Mouse (Mus musculus): ENCODE data around the gene 4930451I11Rik. TPM values are rescaled to one million over a fixed set of nuclear protein-coding genes. Genes with fewer than 3 reads are reported as not detected.

The 4930451I11Rik gene
- total RNA-seq, 1 experiment: not detected

- Histone ChIP-seq H3K4me3 (ENCODE audit: insufficient read depth in 1 of 2, low read depth in 1 of 2, low read length in 2 of 2, poor library complexity in 1 of 2, severe bottlenecking in 1 of 2) (no peak overlapping the region), H3K36me3 (ENCODE audit: control insufficient read depth, insufficient read depth, low read length, poor library complexity, severe bottlenecking) (no peaks in the 10 kb centered on the region), H3K4me1 (ENCODE audit: control insufficient read depth in 2 of 2, insufficient read depth in 2 of 2, low read length in 2 of 2, poor library complexity in 1 of 2) (peaks cover 7 to 17% of the 10 kb centered on the region in 2 experiments; a peak in 3 of 4 replicates), H3K9me3 (ENCODE audit: control insufficient read depth, insufficient read depth, low read depth, low read length) (no peaks in the 10 kb centered on the region), H3K27ac (ENCODE audit: insufficient read depth, low read depth, low read length, poor library complexity, severe bottlenecking) (no peak overlapping the region), H3K9ac (ENCODE audit: insufficient read depth, low read depth, low read length, poor library complexity, severe bottlenecking) (no peak overlapping the region)
- TF ChIP-seq CHD2 (IDR thresholded peaks at IDR 0.05; ENCODE audit: low read depth, low read length) (no peak), MAFK (IDR thresholded peaks at IDR 0.05; ENCODE audit: insufficient read depth, low read depth, low read length) (no peak), ZNF384 (IDR thresholded peaks at IDR 0.05; ENCODE audit: low read depth, low read length) (no peak)
- in situ Hi-C loops (cut with MboI; ENCODE audit: low sequenced_read_pairs in 2 of 2, unreplicated experiment in 2 of 2): no loop called here
- no peak for DNase-seq (ENCODE audit: low read depth, low spot score)
These were observed 13.8 kb downstream of the 4930451I11Rik start for GRCm38 (mm10) chr7:126817595-126817994.

DNA sequence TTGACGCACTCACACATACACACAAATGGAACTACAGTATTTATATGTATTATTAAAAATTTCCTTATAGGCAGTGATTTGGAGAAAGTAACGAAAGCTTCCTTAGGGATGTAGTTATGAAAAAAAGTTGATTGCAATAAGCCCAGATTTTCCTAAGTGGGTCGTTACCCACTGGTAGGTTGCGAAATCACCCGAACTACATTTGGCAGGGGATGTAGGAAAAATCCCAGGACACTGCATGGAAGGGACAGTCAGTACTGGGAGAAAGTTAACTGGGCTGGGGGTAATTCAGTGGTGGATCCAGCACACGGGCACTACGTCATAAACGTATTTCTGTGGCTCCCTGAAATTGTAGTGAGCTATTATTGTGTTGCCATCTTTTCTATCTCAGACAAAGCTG lies 14.9 kb downstream of the 4930451I11Rik start:
- Histone ChIP-seq H3K27ac (ENCODE audit: insufficient read depth, low read depth, low read length, poor library complexity, severe bottlenecking) (no peak overlapping the region), H3K9me3 (ENCODE audit: control insufficient read depth, insufficient read depth, low read depth, low read length) (no peaks in the 10 kb centered on the region), H3K9ac (ENCODE audit: insufficient read depth, low read depth, low read length, poor library complexity, severe bottlenecking) (no peak overlapping the region), H3K4me1 (ENCODE audit: control insufficient read depth in 2 of 2, insufficient read depth in 2 of 2, low read length in 2 of 2, poor library complexity in 1 of 2) (peaks cover 5 to 16% of the 10 kb centered on the region in 2 experiments; a peak in 3 of 4 replicates), H3K36me3 (ENCODE audit: control insufficient read depth, insufficient read depth, low read length, poor library complexity, severe bottlenecking) (no peaks in the 10 kb centered on the region), H3K4me3 (ENCODE audit: insufficient read depth in 1 of 2, low read depth in 1 of 2, low read length in 2 of 2, poor library complexity in 1 of 2, severe bottlenecking in 1 of 2) (no peak overlapping the region)
- no peak for DNase-seq (ENCODE audit: low read depth, low spot score)
- no peak for TF ChIP-seq MAFK (IDR thresholded peaks at IDR 0.05; ENCODE audit: insufficient read depth, low read depth, low read length)
- no peak for TF ChIP-seq ZC3H11A (IDR thresholded peaks at IDR 0.05; ENCODE audit: borderline replicate concordance, low read depth, low read length)
- TF ChIP-seq CHD2 (IDR thresholded peaks at IDR 0.05; ENCODE audit: low read depth, low read length): no peak
- TF ChIP-seq HCFC1 (IDR thresholded peaks at IDR 0.05; ENCODE audit: borderline replicate concordance, insufficient read depth, low read length): no peak
- no peak for TF ChIP-seq ZNF384 (IDR thresholded peaks at IDR 0.05; ENCODE audit: low read depth, low read length)
- in situ Hi-C loops (cut with MboI; ENCODE audit: low sequenced_read_pairs in 2 of 2, unreplicated experiment in 2 of 2): no loop called here

DNA sequence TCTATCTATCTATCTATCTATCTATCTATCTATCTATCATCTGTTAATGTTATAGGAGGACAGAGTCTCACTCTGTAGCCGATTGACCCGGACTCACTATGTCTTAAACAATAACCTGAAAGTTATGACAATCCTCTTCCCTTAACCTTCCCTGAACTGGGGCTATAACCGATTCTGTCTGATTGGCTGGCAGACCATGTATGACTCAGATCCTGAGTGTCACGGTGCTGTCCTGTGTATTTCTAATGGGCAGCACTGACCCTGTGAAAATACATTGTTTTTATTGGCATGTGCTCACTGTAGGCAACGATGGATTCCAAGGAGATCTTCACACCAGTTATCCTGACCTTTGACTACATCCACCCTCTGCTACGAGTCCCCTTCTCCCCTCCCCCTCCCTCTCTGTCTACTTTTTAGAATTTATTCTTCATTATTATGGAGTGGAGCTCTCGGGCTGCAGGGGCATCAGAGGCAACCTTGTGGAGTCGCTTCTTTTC lies 15.7 kb downstream of the 4930451I11Rik start:
- DNase-seq (ENCODE audit: low read depth, low spot score): no peak
- Histone ChIP-seq H3K9ac (ENCODE audit: insufficient read depth, low read depth, low read length, poor library complexity, severe bottlenecking) (no peak overlapping the region), H3K27ac (ENCODE audit: insufficient read depth, low read depth, low read length, poor library complexity, severe bottlenecking) (no peak overlapping the region), H3K4me1 (ENCODE audit: control insufficient read depth in 2 of 2, insufficient read depth in 2 of 2, low read length in 2 of 2, poor library complexity in 1 of 2) (peaks cover 5 to 16% of the 10 kb centered on the region in 2 experiments; a peak in 3 of 4 replicates), H3K36me3 (ENCODE audit: control insufficient read depth, insufficient read depth, low read length, poor library complexity, severe bottlenecking) (no peaks in the 10 kb centered on the region), H3K9me3 (ENCODE audit: control insufficient read depth, insufficient read depth, low read depth, low read length) (no peaks in the 10 kb centered on the region), H3K4me3 (ENCODE audit: insufficient read depth in 1 of 2, low read depth in 1 of 2, low read length in 2 of 2, poor library complexity in 1 of 2, severe bottlenecking in 1 of 2) (no peak overlapping the region)
- TF ChIP-seq MAFK (IDR thresholded peaks at IDR 0.05; ENCODE audit: insufficient read depth, low read depth, low read length) (no peak), ZC3H11A (IDR thresholded peaks at IDR 0.05; ENCODE audit: borderline replicate concordance, low read depth, low read length) (no peak), HCFC1 (IDR thresholded peaks at IDR 0.05; ENCODE audit: borderline replicate concordance, insufficient read depth, low read length) (no peak), ZNF384 (IDR thresholded peaks at IDR 0.05; ENCODE audit: low read depth, low read length) (no peak), CHD2 (IDR thresholded peaks at IDR 0.05; ENCODE audit: low read depth, low read length) (no peak)
- in situ Hi-C loops (cut with MboI; ENCODE audit: low sequenced_read_pairs in 2 of 2, unreplicated experiment in 2 of 2): no loop called here

DNA sequence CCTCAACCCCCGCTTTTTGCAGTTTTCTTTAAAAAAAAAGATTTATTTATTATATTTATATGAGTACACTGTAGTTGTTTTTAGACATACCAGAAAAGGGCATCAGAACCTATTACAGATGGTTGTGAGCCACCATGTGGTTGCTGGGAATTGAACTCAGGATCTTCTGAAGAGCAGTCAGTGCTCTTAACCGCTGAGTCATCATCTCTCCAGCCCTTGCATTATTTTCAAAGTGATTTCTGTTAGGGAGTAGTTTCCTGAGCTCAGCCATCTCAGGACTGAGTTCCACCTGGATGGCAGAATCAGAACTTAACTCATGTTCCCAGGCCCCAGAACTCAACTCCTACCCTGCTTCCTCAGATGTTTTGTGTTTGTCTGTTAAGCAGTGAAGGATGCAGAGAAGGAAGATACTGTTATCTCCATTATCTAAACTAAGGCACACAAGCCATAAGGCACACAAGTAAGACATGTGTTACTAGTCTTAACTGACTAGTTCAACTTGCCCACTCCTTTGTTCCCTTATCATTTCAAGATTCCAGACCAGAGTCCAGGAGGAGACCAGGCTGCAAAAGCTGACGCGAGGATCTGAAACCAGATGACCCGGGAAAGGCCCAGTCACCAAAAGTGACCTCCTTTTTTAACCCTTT lies 21.6 kb downstream of the 4930451I11Rik start:
- no peaks in the 10 kb centered on the region for H3K9me3 ChIP-seq (ENCODE audit: control insufficient read depth, insufficient read depth, low read depth, low read length)
- H3K4me1 ChIP-seq (ENCODE audit: control insufficient read depth in 2 of 2, insufficient read depth in 2 of 2, low read length in 2 of 2, poor library complexity in 1 of 2): peaks cover 5 to 22% of the 10 kb centered on the region in 2 experiments; a peak in 3 of 4 replicates
- DNase-seq (ENCODE audit: low read depth, low spot score): no peak
- H3K4me3 ChIP-seq (ENCODE audit: insufficient read depth in 1 of 2, low read depth in 1 of 2, low read length in 2 of 2, poor library complexity in 1 of 2, severe bottlenecking in 1 of 2): peak overlapping the region; percentile 53 to 87; a peak in 3 of 4 replicates
- H3K36me3 ChIP-seq (ENCODE audit: control insufficient read depth, insufficient read depth, low read length, poor library complexity, severe bottlenecking): peaks cover 3% of the 10 kb centered on the region; the same call in 1 of the 2 replicates
- no peak overlapping the region for H3K27ac ChIP-seq (ENCODE audit: insufficient read depth, low read depth, low read length, poor library complexity, severe bottlenecking)
- in situ Hi-C loops (cut with MboI; ENCODE audit: low sequenced_read_pairs in 2 of 2, unreplicated experiment in 2 of 2): no loop called here
- TF ChIP-seq ZC3H11A (IDR thresholded peaks at IDR 0.05; ENCODE audit: borderline replicate concordance, low read depth, low read length): no peak
- peak; percentile 61 for TF ChIP-seq MAFK (IDR thresholded peaks at IDR 0.05; ENCODE audit: insufficient read depth, low read depth, low read length)
- peak overlapping the region; percentile 22; the same call in 1 of the 2 replicates for H3K9ac ChIP-seq (ENCODE audit: insufficient read depth, low read depth, low read length, poor library complexity, severe bottlenecking)

Measured in ES-E14 (cell line).